9 mouse cellular contexts compared by ENCODE assay signal in the genomic region with DNA sequence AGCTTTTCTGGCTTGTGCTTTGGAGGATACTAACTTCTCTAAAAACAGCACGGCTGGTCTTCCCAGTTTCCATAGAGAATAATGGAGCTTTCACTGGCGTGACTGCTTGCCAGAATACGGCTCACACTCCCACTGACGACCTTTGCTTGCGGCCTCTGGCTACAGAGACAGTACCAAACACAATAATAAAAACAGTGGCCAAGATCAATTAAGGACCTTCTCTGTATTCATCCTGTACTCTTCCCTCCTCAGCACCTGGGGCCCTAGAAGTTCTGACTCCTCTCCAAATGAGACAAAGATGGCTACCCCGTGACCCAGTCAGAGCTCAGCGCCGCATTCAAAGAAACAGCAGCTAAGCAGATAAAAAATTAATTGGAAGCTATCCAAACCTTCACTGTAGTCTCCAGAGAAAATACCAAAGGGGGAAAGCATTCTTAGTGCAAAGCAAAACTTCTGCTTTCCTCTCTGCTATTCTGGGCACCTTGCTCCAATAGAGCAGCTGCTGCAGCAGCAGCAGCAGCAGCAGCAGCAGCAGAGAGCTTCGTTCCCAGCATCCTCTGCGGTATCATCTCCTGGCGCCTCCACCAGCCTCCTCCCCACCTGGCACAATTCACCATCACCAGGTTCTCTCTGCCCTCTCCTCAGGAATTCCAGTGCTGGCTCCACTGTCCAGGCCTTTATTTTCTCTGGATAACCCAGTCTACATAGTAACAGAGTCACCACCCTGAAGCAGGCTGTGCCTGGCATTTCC. TPM values are rescaled to one million over a fixed set of nuclear protein-coding genes. Genes with fewer than 3 reads are reported as not detected.
DNase-seq lines count a peak whose midpoint lies in the region; ATAC-seq and TF ChIP-seq lines count a peak whose summit lies in the region.
"Had no signal": no experiment of that assay in that cellular context is flagged by ENCODE, and none has a peak within 500 bp of the region (broad histone marks: within the 10 kb centered on the region; RNA-seq: fewer than 3 reads in every experiment).

No protein-coding gene starts in this region.

- H3K27ac ChIP-seq in hindbrain, embryonic 13.5 days = peak overlapping the region; percentile 45
- H3K27ac ChIP-seq in hindbrain, embryonic 12.5 days = no peak overlapping the region
- peak overlapping the region; percentile 34 for H3K27ac ChIP-seq in limb, embryonic 14.5 days (replicated peaks; ENCODE audit: low read depth, low read length)
- H3K27ac ChIP-seq in forebrain, embryonic 16.5 days (ENCODE audit: low read length) = no peak overlapping the region

- 0 out of 2 replicates have a peak, but pooled peaks have one; percentile 55 for ATAC-seq in hindbrain, embryonic 13.5 days (ENCODE audit: low FRiP score)
- ATAC-seq in hindbrain, embryonic 12.5 days (ENCODE audit: low FRiP score) = no peak
- ATAC-seq in limb, embryonic 14.5 days (ENCODE audit: low FRiP score, low read depth) = peak; percentile 66
- no peak for ATAC-seq in erythroblast, adult 5-6 weeks (replicated peaks; ENCODE audit: low FRiP score, poor library complexity, severe bottlenecking)
- no peak for ATAC-seq in forebrain, embryonic 16.5 days

- WGBS in hindbrain, embryonic 13.5 days = 48% methylated on average over 11 of the region's 11 CpGs
- WGBS in hindbrain, embryonic 12.5 days = 62% methylated on average over 11 of the region's 11 CpGs
- 55% methylated on average over 11 of the region's 11 CpGs for WGBS in limb, embryonic 14.5 days
- 43% methylated on average over 11 of the region's 11 CpGs for WGBS in forebrain, embryonic 16.5 days

- no peaks in the 10 kb centered on the region for H3K9me3 ChIP-seq in hindbrain, embryonic 13.5 days
- H3K9me3 ChIP-seq in hindbrain, embryonic 12.5 days (replicated peaks) = no peaks in the 10 kb centered on the region
- no peaks in the 10 kb centered on the region for H3K9me3 ChIP-seq in limb, embryonic 14.5 days (ENCODE audit: control insufficient read depth, low read length)
- no peaks in the 10 kb centered on the region for H3K9me3 ChIP-seq in forebrain, embryonic 16.5 days (ENCODE audit: control insufficient read depth, low read length)

- H3K27me3 ChIP-seq in hindbrain, embryonic 13.5 days = no peaks in the 10 kb centered on the region
- H3K27me3 ChIP-seq in hindbrain, embryonic 12.5 days = no peaks in the 10 kb centered on the region
- no peaks in the 10 kb centered on the region for H3K27me3 ChIP-seq in limb, embryonic 14.5 days (ENCODE audit: control insufficient read depth, insufficient read depth, low read length)
- H3K27me3 ChIP-seq in forebrain, embryonic 16.5 days (replicated peaks; ENCODE audit: control insufficient read depth, insufficient read depth, low read length) = no peaks in the 10 kb centered on the region

- TF ChIP-seq POLR2A in limb, embryonic 14.5 days (IDR thresholded peaks at IDR 0.05; ENCODE audit: borderline replicate concordance, extremely low read depth, insufficient read depth, insufficient read length) = no peak

- no peak overlapping the region for H3K9ac ChIP-seq in hindbrain, embryonic 13.5 days
- no peak overlapping the region for H3K9ac ChIP-seq in hindbrain, embryonic 12.5 days
- no peak overlapping the region for H3K9ac ChIP-seq in limb, embryonic 14.5 days (ENCODE audit: low read depth, low read length, severe bottlenecking)
- no peak overlapping the region for H3K9ac ChIP-seq in forebrain, embryonic 16.5 days (replicated peaks; ENCODE audit: low read depth, low read length)

- H3K4me3 ChIP-seq in hindbrain, embryonic 13.5 days = no peak overlapping the region
- no peak overlapping the region for H3K4me3 ChIP-seq in hindbrain, embryonic 12.5 days
- no peak overlapping the region for H3K4me3 ChIP-seq in limb, embryonic 14.5 days (replicated peaks; ENCODE audit: low read length)
- no peak overlapping the region for H3K4me3 ChIP-seq in forebrain, embryonic 16.5 days (replicated peaks; ENCODE audit: low read length)

- H3K4me2 ChIP-seq in hindbrain, embryonic 13.5 days = no peak overlapping the region
- H3K4me2 ChIP-seq in hindbrain, embryonic 12.5 days (replicated peaks) = no peak overlapping the region
- H3K4me2 ChIP-seq in limb, embryonic 14.5 days (replicated peaks; ENCODE audit: low read depth, low read length, severe bottlenecking) = no peak overlapping the region
- no peak overlapping the region for H3K4me2 ChIP-seq in forebrain, embryonic 16.5 days (ENCODE audit: low read length)

- no peaks in the 10 kb centered on the region for H3K36me3 ChIP-seq in hindbrain, embryonic 13.5 days
- no peaks in the 10 kb centered on the region for H3K36me3 ChIP-seq in hindbrain, embryonic 12.5 days
- 0 out of 2 replicates have a peak, but pooled peaks cover 4% of the 10 kb centered on the region for H3K36me3 ChIP-seq in limb, embryonic 14.5 days (ENCODE audit: control insufficient read depth, insufficient read depth, low read length)
- H3K36me3 ChIP-seq in forebrain, embryonic 16.5 days (ENCODE audit: control insufficient read depth, insufficient read depth) = no peaks in the 10 kb centered on the region
- H3K36me3 ChIP-seq: G1E had no signal

- peaks cover 24% of the 10 kb centered on the region for H3K4me1 ChIP-seq in hindbrain, embryonic 13.5 days (replicated peaks)
- H3K4me1 ChIP-seq in hindbrain, embryonic 12.5 days = peaks cover 6% of the 10 kb centered on the region
- H3K4me1 ChIP-seq in limb, embryonic 14.5 days (ENCODE audit: control insufficient read depth, insufficient read depth, low read length) = peaks cover 47% of the 10 kb centered on the region
- H3K4me1 ChIP-seq in forebrain, embryonic 16.5 days (replicated peaks; ENCODE audit: control insufficient read depth, insufficient read depth, low read length) = peaks cover 10% of the 10 kb centered on the region

- peak; percentile 77 for DNase-seq in Muller cell, postnatal 12 days (ENCODE audit: inconsistent ontology term)
- peak; percentile 42 for DNase-seq in heart, adult 8-10 months (ENCODE audit: low spot score)
- DNase-seq in limb, embryonic 14.5 days (ENCODE audit: low spot score) = peak; percentile 45
- no peak for DNase-seq in adrenal gland, postnatal 4 days (ENCODE audit: low spot score in 2 of 2)

RNA-seq across cellular contexts. Expression of a gene that starts 20.6 kb away (rescaled TPM):
- 0.32 and 0.52 TPM in 2 replicates for polyA plus RNA-seq in hindbrain, embryonic 13.5 days (2015; fragmentation: Nextera tagmentation; extraction: Ambion mirVana)
- polyA plus RNA-seq in hindbrain, embryonic 12.5 days (2016; fragmentation: Nextera tagmentation; extraction: Ambion mirVana) = 1.5 and 1.7 TPM in 2 replicates
- total RNA-seq in heart, adult 8-10 months (2022) = 1 to 10 TPM in 1 of 4 experiments, under 1 TPM in 3; 0.68 to 1.1 (median 0.84) TPM
- polyA plus RNA-seq in limb, embryonic 14.5 days (2012; rRNA removed) = 11.6 and 12.5 TPM in 2 replicates
- polyA plus RNA-seq in limb, embryonic 14.5 days (2014; fragmentation: Nextera tagmentation; extraction: Ambion mirVana) = 3.7 and 4.0 TPM in 2 replicates
- not detected in 2 replicates for total RNA-seq in erythroblast, adult 5-6 weeks (2015; ENCODE audit: low replicate concordance)
- 0.28 TPM in 1 of 2 replicates, not detected in the other for total RNA-seq in erythroblast, adult 5-6 weeks (2017; ENCODE audit: low replicate concordance)
- total RNA-seq in adrenal gland, postnatal 4 days (2021) = 1 to 10 TPM; 3.9 to 5.6 TPM
- 0.29 and 0.46 TPM in 2 replicates for polyA plus RNA-seq in forebrain, embryonic 16.5 days (2015; fragmentation: Nextera tagmentation; extraction: Ambion mirVana)
- polyA plus RNA-seq: G1E had no signal

RNA-seq across cellular contexts. Expression of a gene that starts 26.9 kb away (rescaled TPM):
- polyA plus RNA-seq in hindbrain, embryonic 13.5 days (2015; fragmentation: Nextera tagmentation; extraction: Ambion mirVana) = not detected in 2 replicates
- not detected in 2 replicates for polyA plus RNA-seq in hindbrain, embryonic 12.5 days (2016; fragmentation: Nextera tagmentation; extraction: Ambion mirVana)
- not detected for total RNA-seq in heart, adult 8-10 months (2022)
- polyA plus RNA-seq in limb, embryonic 14.5 days (2012; rRNA removed) = not detected in 2 replicates
- not detected in 2 replicates for polyA plus RNA-seq in limb, embryonic 14.5 days (2014; fragmentation: Nextera tagmentation; extraction: Ambion mirVana)
- total RNA-seq in erythroblast, adult 5-6 weeks (2015; ENCODE audit: low replicate concordance) = not detected in 2 replicates
- total RNA-seq in erythroblast, adult 5-6 weeks (2017; ENCODE audit: low replicate concordance) = not detected in 2 replicates
- not detected for total RNA-seq in adrenal gland, postnatal 4 days (2021)
- not detected in 2 replicates for polyA plus RNA-seq in forebrain, embryonic 16.5 days (2015; fragmentation: Nextera tagmentation; extraction: Ambion mirVana)
- total RNA-seq: G1E had no signal
- polyA plus RNA-seq: G1E had no signal

Comparison
In these comparisons a context has a peak if more than half of its experiments do, and no peak if none do; other contexts are left out.
1. ATAC-seq: peak in hindbrain, embryonic 13.5 days (single experiment) and limb, embryonic 14.5 days (single experiment); none in hindbrain, embryonic 12.5 days (single experiment), erythroblast, adult 5-6 weeks (single experiment) and forebrain, embryonic 16.5 days (single experiment).
2. H3K27ac ChIP-seq: peak in hindbrain, embryonic 13.5 days (single experiment) and limb, embryonic 14.5 days (single experiment); none in hindbrain, embryonic 12.5 days (single experiment) and forebrain, embryonic 16.5 days (single experiment).
3. DNase-seq: peak in Muller cell, postnatal 12 days (single experiment), heart, adult 8-10 months (single experiment) and limb, embryonic 14.5 days (single experiment); none in adrenal gland, postnatal 4 days (0 of 2).